Mouse (Mus musculus) urinary bladder, postnatal 10 days (tissue): ENCODE measurements around the gene Elovl6.

ENCODE experiments used
- DNase-seq: peaks from one replicate; pipeline ENCODE4 v3.0.0; 2022; ENCODE audit warnings: low spot score

Elovl6 gene

DNA sequence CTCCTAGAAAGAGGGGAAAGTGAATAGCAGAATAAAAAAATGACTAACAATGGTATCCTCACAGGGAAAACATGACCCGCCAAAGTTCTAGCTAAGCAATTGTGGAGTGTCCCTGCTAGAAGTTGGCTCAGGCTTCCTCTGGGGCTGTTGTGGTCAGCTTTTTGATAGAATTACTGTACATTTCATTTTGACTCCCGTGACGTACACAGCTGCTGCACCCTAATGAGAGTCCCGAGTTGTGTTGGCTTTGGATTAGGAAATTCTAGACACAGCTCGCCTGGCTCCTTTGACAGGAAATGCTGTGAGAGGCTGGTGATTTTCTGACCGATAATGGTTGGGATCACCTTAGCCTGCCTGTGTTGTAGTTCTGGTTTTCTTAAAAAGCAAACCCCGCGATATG, 79.5 kb downstream of the Elovl6 start:
- no peak for DNase-seq

DNA sequence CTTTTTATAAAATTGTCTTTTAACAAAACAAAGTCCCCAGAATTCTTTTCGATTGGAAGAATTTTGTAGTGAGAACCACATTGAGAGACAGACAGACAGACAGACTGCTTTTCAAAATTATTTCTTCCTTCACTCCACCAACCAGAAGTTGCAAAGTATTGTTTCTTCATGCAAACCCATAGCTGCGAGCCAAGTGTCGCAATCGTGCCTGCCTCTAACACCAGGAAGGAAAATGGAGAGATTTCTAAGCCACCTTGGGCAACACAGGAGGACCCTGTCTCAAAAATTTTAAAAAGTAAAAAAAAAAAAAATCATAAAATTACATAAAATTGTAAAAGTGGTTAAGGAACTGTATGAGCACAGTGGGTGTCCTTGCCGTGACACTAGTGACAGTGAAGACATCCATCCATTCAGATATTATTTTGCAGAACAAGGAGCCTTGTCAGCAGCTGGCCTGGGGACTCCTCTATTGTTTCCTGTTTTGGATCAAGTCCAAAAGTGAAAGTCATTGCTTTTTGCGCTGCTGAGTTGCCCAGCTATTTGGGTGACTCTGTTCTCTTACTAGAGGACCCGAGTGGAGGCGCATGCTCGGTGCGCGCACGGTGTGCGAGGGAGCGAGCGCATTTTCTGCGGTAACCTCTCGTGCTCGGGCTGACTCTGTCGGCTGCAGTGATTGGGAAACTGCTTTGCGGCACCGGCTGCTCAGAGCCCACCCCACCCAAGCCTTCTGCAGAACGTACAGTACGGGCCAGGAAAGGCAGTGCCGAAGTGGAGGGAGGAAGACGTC, 80.3 kb downstream of the Elovl6 start:
- no peak for DNase-seq

DNA sequence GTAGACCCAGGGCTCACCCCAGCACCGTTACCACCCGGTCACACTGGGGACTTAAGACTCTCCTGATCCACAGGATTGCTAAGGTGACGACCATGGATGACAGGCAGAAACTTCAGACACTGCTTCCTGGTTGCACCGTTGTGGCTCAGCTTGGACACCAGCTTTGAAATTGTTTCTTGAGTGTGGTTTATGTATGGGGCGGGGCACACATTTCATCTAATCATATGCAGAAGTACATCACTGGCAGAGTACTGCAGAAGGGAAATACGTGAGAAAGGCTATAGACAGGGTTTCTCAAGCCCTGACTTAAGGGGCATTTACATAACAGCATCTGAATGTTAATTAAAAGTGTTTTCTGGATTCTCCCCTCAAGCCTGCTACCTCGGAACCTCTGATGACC, 81.6 kb downstream of the Elovl6 start:
- no peak for DNase-seq

DNA sequence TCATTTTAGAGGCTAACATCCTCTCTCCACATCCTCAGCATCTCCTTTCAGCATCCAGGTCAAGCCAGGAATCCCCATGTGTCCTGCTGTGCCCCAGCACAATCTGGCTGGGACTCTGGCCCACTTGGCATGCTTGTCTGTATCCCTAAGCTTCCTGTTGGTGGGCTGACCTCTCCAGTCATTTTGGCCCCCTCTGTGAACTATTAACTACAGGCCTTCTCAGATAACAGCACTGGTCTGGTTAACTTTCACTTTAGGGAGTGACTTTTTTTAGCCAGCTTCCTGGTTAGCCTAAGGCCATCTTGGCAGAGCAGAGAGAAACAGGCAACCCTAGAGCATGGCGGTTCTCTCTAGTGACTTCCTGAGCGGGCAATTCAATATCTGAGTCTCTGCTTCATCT, 82.1 kb downstream of the Elovl6 start:
- no peak for DNase-seq

DNA sequence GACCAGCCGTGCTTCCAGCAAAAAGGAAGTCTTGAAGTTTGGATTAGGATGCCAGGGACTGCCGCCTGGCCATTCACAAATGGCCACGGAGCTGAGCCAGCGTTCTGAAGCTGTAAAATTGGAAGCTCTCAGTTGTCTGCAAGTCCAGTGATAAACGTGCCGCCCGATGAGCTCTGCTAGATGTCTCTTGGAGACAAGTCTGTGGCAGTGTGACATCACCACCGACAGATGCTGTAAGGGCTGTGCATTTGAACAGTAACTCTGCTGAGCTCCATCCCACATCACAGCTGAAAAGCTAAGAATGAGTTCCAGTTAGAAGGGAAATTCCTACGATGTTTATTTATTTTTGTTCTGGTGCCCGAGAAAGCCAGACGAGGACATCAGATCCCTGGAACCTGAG, 85.3 kb downstream of the Elovl6 start:
- no peak for DNase-seq

DNA sequence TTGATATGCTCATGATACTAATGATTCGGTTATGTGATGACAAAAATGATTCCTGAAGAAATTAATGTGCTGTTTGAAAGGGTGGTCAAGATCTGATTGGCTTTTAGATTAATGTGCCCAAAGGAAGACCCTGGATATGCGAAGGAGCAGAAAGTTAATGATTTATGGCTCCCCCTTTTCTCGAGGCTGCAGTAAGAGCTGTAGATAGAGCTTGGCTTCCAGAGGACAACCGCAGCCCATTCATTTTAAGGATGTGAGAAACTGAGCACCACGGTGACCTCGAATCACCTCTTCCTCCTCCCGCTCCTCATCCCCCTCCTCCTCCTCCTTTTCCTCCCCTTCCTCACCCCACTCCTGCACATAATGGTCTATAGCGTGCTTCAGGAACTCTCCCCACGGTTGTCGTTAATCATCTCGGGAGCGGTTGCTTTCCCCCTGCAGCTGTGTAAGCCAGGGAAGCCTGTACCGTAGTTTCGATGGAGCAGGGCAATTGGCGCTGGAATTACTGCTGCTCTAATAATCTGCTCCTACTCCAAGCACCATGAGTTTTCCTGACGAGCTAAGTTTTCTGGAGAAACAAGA, 87.1 kb downstream of the Elovl6 start:
- DNase-seq: no peak

DNA sequence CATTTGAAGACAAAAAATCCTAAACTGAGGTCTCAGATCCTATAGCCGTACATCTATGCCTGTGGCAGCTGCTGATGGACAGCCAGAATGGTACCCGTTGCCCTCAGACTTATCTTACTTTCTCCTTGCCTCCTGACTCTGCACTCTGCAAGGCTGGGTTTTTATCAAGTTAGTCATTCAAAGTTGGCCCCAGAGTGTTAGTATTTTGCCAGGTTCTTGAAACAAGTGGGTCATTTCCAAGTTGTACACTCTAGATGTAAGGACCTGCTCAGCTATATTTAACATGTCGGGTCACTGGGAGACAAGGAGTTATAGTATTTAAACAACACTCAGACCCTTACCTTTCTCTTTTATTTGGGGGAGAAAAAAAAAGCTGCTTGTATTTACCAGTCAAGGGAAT, 88.6 kb downstream of the Elovl6 start:
- no peak for DNase-seq

DNA sequence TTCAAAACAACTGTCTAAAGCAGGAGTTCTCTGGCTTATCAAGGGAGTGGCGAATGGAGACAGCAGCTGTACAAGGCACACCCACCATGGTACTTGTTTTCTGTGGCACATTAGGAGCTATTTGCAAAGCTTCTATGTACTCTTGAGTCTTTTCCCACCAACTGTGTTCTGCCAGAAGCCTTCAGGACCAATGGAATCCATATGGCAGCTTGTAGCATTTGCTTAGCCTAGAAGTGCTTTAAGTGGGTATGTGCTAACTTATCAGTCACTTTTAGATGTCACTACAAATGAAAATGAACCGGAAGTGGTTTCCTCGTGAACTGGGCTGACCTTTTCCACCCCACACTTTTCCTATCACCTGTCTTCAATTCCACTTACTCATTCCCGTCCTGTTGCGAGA, 89.1 kb downstream of the Elovl6 start:
- DNase-seq: no peak

DNA sequence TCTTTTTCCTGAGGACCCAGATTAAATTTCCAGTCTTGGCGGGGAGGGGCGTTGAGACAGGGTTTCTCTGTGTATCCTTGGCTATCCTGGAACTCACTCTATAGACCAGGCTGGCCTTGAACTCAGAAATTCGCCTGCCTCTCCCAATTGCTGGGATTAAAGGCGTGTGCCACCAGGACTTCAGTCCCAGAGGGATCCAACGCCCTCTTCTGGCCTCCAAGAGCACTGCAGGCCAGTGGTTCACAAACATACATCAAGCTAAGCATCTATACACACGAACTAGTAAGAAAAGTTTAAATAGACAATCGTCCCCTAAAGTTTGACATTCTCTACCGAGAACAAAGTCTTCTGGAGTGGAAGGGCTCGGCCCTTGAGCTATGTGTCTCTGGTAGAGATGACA, 90.0 kb downstream of the Elovl6 start:
- no peak for DNase-seq

DNA sequence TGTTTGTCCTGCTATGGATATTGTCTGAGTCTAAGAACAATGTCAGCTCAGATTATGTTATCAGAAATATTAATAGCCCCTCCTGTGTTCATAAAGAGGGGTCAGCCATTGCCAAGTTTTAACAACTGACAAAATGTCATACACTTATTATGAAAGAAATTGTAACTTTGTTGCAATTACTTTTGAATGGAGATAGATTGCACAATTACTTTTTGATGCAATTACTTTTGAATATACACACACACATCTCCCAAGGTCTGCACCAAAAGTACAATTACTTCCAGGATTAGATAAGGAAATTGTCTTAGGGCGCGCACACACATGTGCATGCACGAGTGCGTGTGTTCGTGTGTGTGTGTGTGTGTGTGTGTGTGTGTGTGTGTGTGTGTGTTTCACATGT, 90.5 kb downstream of the Elovl6 start:
- DNase-seq: no peak

DNA sequence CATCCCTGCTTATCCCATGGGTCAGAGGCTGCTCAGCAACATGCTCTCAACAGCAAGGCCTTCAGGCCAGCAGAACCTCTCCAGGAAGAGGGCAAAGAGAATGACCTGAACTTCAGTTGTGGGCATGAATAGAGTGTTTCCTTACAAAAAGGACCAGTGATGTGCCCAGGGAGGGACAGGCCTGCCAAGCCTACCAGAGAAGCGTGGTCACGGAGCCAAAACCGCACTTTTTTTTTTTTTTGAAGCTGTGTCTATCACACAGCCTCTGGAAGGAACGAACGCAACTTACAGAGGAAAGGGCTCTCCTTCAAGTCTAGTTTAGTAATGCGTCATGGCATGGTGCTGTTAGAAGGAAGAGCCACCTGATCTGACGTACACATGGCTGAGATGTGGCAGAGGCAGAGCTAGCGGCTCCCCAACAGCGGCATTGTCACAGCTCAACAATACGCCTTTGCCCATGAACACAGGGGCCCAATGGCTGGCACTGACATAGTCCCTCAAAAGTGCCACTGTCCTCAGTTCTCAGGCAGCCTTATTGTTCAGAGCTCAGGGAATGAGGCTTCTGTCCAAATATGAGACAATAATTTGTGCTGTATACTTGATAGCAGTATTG, 92.1 kb downstream of the Elovl6 start:
- no peak for DNase-seq

DNA sequence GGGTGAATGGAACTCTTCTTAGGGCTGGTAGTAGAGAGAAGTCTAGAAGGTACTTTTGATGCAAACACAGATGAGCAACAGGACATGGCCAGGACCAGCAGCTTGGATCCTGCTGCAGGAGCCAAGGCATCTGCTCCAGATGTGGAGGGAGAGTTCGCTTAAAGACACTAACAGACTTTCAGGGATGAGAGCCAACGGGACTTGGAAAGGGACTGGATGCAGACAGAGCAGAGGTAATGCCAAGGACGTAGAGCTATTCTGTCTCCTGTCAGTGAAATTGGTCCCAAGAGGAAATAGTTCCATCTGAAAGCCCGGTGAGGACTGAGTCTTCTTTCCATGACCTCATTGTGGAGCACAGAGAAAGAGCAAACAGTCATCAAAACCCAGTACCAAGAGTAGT, 95.1 kb downstream of the Elovl6 start:
- no peak for DNase-seq

DNA sequence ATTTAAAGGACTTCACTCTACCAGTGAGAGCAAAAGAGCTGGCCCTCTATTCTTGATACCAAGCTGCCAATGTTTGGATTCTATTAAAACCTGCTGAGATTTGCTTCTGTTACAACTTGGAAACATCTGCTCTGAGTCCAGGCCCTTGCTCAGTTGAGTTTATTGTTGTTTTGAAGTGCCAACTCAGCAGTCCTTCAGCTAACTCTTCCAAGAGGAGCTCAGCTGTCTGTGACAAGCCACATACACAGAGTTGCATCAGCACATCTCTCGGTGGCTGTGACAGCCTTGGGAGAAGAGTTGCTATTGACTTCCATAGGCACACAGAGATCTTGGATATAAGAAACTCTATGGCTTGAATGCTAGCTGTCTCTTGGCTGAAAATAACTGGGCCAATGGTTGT, 98.9 kb downstream of the Elovl6 start:
- no peak for DNase-seq

DNA sequence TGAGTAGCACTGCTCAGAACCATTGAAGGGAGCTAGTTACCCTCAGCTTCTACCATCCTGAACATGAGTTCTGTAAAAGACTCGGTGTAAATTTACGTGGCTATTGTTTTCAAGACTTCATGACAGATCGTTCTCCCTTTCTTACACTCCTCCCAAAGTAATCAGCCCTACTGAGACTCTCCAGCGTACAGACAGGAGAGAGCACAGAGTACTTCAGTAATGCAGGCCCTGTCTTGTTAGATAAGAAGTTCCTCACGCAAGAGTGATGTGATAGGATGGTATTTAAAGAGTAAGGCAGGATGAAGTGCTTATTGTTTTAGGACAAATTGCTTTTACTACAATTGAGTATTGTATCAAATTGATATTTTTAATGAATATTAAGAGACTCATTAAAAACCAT, 99.7 kb downstream of the Elovl6 start:
- DNase-seq: no peak

DNA sequence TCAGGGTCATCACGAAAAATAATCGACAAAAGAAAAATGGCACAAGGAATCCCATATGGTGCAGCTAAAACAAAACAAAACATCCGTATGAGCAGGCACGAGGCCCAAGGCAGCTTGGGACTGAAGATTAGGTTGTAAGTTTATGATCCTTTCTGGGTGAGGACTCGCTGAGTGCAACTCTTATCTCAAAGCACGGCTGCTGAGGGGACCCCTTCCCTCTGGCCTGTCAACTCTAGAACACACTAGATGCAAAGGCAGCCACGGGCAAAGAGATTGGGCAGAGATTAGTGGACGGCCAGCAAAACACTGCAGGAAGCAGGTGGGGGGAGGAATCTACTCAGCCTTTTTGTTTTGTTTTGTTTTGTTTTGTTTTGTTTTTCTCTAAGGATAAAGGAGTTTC, 101.4 kb downstream of the Elovl6 start:
- no peak for DNase-seq

DNA sequence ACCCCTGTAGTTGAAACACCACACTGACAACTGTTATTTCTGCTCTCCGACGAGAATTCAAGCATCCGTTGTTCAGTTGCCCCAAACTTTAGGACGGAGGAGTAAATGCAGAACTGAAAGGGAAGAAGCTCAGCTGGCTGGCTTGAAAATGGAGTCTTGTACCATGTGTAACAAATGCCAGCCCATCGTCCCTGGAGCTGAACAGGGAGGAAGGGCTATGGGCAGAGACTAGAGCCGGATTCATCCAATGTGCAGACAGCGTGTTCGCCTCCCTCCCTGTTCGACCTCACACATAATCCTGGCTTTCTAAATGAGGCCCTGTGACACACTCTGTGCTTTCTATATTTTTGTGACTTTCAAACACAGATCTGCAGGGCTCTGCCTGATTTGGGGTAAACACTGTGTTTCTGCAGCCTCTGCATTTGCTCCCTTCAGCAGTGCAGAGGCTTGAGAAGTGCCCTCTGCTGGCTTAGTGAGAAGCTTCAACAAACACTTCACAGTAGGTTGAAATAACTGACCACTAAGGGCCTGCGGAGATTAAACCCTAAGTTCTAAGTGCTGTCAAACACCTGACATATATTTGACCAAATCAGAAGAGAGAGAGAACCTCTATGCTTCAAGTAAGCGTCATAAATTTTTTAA, 102.2 kb downstream of the Elovl6 start:
- no peak for DNase-seq

DNA sequence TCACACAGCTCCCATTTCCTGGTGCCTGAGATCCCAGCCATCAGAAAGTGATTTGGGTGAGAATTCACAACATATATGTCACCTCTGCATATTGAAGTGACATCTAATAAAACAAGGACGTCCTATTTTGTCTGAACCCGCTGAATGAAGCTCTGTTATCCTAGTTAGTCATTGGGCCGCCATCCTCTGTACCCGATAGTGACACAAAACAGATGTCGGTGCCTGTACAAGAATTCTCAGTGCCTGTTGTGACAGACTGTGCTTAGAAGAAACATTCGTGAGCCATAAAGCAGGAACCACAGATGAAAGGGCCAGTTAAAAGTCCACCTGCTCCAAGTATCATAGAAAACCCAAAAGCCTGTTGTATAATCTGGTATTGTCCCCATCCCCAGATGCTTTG, 105.3 kb downstream of the Elovl6 start:
- no peak for DNase-seq

DNA sequence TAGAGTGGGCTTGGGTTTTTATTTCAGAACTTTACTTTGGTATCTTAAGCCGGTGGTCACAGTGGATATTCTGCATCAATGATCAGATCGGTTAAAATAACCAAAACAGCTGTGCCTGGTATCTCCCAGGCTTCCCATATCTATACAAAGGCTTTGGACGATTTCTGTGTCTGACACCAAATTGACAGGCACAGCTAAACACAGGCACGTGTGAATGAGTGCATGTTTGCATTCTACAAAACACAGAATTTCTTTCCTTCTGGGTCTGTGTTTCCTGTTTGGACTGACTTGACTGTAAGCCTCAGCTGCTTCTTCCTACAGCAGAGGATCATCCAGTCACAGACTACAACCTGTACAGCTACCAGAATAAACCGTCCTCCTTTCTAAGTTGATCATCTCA, 107.5 kb downstream of the Elovl6 start:
- no peak for DNase-seq

DNA sequence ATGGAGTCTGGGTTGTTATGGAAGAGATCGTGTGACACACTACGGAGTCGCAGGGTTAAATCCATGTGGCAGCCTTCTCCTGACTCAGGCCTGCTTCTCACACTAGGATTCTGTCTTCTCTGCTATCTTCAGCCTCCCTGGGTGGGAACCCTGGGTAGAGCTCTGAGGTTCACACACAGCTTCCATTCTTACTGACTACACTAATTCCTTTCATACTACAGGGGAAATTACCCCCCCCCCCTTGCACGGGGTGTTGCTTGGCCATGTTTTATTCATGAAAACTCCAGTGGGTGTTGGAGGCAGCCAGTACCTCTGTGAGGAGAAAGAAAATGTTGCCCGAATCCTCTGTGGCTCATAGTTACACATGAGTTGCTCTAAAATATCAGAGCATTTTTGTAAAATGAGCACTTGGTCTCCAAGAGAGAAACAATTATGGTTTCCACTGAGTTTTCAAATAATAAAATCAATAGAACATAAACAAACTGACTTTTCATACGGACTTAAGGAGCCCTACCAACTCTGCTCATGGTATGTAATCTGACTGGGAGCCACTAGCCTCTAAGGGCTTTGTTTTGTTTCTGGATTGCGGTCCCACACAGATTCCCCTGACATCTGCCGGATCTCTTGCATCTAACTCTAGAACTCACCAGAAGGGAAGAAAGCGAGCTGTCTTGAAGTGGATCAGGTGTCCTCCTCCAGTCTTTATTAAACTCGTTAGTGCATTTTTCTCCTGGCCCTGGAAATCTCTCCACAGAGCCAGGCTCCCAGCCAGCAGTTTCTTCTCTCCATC, 108.3 kb downstream of the Elovl6 start:
- no peak for DNase-seq

DNA sequence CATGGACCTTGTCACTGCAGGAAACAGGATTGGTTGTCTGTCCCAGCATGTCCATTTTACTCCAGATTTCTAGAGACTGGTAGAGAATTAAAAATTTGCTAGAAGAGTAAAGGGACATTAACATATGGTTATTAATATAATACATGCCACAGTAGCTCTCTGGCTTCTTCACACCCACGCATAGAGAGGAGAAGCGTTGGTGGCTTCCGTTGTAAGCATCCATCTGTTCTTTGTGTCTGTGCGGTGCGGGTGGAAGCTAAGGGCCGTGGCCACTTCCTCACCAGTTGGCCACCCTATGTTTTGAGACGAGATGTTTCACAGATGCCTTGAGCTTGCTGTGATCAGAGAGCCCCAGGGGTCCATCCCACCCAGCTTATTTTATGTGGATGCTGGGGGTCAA, 109.5 kb downstream of the Elovl6 start:
- DNase-seq: no peak

DNA sequence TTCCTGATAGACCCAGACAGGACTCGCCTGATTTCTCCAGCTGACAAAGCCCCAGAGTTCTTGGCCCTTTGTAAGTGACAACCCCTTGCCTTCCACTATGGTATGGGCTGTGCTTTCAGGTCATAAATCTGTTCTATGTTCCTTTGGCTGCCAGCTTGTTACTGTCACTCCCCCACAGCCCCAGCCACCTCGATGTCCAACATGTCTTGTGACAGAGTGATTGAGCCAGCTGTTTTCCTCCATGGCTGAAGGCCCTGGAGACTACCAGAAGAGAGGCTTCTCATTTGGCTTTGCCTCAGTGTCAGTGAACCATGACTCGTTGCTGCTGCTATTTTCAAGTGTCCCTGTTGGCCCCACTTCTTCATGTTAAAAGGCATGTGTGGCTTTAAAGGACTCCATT, 113.3 kb downstream of the Elovl6 start:
- DNase-seq: no peak

DNA sequence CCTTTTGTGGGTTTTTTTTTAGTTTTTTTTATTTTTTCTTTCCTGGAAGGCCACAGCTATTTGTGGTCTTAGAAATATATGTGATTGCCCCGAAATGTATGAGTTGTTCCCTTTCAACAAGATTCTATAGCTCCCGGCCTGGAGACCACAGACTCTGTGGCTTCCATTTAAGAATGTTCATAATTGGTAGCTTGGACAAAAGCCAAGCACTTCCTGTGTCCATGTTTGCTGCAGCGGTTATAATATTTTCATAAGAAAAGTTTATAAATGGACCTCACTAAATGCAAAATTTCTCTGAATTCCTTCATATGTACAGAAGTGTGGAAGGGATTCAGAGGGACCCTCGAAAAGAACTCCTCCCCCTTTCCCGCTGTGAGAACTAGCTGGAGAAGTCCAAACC, 114.6 kb downstream of the Elovl6 start:
- DNase-seq: no peak
